Mouse (Mus musculus): ENCODE results near the gene Ate1. TPM values are rescaled to one million over a fixed set of nuclear protein-coding genes. Genes with fewer than 3 reads are reported as not detected.
"Not testable (repeated sequence)": the region's sequence is repeated elsewhere in the genome, so short reads cannot be mapped to it uniquely, and the experiment has no call there.

Ate1 gene
- polyA plus RNA-seq, 1 experiment, result 13.7 TPM

- TF ChIP-seq POLR2A (IDR thresholded peaks at IDR 0.05; ENCODE audit: borderline replicate concordance, control insufficient read depth, low read depth, low read length) (no peak), CTCF (IDR thresholded peaks at IDR 0.05; ENCODE audit: control insufficient read depth, insufficient read depth, low read length) (no peak)
- Histone ChIP-seq H3K27ac (ENCODE audit: control insufficient read depth, insufficient read depth, low read depth, low read length, poor library complexity) (no peak overlapping the region), H3K4me3 (replicated peaks; ENCODE audit: control insufficient read depth, low read depth, low read length) (no peak overlapping the region), H3K4me1 (ENCODE audit: control insufficient read depth, insufficient read depth, low read length) (no peaks in the 10 kb centered on the region)
- WGBS, result 88% methylated on average over 7 of the region's 7 CpGs
Observed at GRCm38 (mm10) chr7:130540176-130540575, 20.0 kb upstream of the Ate1 start.

GRCm38 (mm10) chr7:130537068-130537467, 16.9 kb upstream of the Ate1 start:
- WGBS, result 89% methylated on average over 4 of the region's 4 CpGs
- no peak overlapping the region for H3K4me3 ChIP-seq (replicated peaks; ENCODE audit: control insufficient read depth, low read depth, low read length)
- TF ChIP-seq POLR2A (IDR thresholded peaks at IDR 0.05; ENCODE audit: borderline replicate concordance, control insufficient read depth, low read depth, low read length) (no peak), CTCF (IDR thresholded peaks at IDR 0.05; ENCODE audit: control insufficient read depth, insufficient read depth, low read length) (no peak)
- H3K4me1 ChIP-seq (ENCODE audit: control insufficient read depth, insufficient read depth, low read length), result no peaks in the 10 kb centered on the region
- H3K27ac ChIP-seq (ENCODE audit: control insufficient read depth, insufficient read depth, low read depth, low read length, poor library complexity), result no peak overlapping the region

DNA sequence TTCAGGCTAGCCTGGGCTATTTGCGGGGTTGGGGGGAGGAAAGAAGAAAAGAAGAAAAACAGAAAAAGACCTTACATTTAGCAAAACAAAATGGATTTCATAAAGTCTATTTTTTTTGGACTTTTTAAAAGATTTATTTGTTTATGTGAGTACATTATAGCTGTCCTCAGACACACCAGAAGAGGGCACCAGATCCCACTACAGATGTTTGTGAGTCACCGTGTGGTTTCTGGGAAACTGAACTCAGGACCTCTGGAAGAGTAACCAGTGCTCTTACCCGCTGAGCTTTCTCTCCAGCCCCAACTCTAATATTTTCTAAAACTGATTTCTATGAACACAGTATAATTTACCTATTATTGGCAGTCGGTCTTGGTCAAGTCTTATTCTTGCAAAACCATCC, 15.0 kb upstream of the Ate1 start:
- no peak overlapping the region for H3K4me3 ChIP-seq (replicated peaks; ENCODE audit: control insufficient read depth, low read depth, low read length)

DNA sequence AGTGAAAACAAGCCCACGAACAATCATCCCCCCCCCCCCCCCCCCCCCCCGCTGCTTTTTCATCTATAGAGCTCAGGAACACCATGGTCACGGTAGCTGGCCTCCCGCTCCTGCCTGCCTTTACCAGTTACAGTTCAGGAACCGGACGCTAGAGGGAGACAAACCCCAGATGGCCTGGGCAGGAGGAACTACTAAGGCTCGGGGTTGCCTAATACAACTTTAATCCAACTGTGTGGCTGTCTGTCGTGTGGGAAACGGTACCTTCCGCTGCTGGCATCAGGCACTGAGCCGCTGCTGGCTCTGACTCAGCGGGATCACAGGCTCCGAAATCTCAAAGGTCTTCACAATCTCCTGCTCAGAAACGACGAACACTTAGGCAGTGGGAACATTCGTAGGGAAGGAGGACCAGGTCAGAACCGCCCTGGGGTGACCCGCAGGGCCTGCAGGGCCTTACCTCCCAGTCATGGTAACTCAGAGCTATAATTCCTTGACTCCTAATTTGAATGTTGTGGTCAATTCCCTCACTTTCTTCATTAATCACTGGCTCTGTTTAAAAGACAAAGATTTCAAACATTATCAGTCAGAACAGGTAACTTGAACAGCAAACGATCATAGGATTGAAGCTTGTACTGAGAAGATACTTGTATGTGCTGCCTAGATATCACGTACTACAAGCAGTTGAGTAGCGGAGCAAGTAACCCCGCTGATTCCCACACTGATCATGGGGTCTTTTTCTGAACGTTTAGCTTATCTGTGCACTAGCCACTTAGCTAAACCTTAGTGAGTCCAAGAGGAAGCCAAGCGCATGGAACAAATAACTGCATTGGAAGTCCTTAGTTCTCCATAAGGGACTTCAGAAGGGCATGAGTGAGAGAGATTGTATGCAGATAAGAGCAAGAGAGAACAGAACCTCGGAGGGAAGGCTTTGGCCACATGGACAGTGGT, 13.4 kb upstream of the Ate1 start:
- WGBS, result 27% methylated on average over 25 of the region's 25 CpGs
- no peaks in the 10 kb centered on the region for H3K4me1 ChIP-seq (ENCODE audit: control insufficient read depth, insufficient read depth, low read length)
- 0 out of 2 replicates have a peak overlapping the region, but pooled peaks have one; percentile 4 for H3K27ac ChIP-seq (ENCODE audit: control insufficient read depth, insufficient read depth, low read depth, low read length, poor library complexity)
- H3K4me3 ChIP-seq (replicated peaks; ENCODE audit: control insufficient read depth, low read depth, low read length), result no peak overlapping the region
- no peak for TF ChIP-seq POLR2A (IDR thresholded peaks at IDR 0.05; ENCODE audit: borderline replicate concordance, control insufficient read depth, low read depth, low read length)
- peak; percentile 96 for TF ChIP-seq CTCF (IDR thresholded peaks at IDR 0.05; ENCODE audit: control insufficient read depth, insufficient read depth, low read length)

More for the DNA sequence above, 15.0 kb upstream of the Ate1 start:
- Histone ChIP-seq H3K4me1 (ENCODE audit: control insufficient read depth, insufficient read depth, low read length) (no peaks in the 10 kb centered on the region), H3K27ac (ENCODE audit: control insufficient read depth, insufficient read depth, low read depth, low read length, poor library complexity) (no peak overlapping the region)
- 77% methylated on average over 4 of the region's 4 CpGs for WGBS
- no peak for TF ChIP-seq POLR2A (IDR thresholded peaks at IDR 0.05; ENCODE audit: borderline replicate concordance, control insufficient read depth, low read depth, low read length)
- no peak for TF ChIP-seq CTCF (IDR thresholded peaks at IDR 0.05; ENCODE audit: control insufficient read depth, insufficient read depth, low read length)

DNA sequence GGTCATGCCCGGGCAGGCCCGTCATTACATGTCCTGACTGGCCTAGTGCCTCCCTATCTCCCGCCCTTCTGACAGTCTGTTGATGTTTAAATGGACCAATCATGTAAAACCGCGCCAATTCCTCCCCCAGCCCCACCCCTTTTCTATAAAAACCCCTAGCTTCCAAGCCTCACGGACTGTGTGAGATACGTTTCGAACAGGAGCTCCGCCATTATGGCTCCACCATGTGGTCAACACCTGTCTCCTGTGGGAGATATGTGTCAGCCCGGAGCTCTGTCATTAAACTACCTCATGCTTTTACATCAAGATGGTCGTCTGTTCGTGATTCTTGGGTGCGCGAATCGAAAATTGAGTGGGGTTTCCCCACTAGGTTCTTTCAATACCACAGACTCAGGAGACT, 11.0 kb upstream of the Ate1 start:
- 94% methylated on average over 15 of the region's 15 CpGs for WGBS
- not testable (repeated sequence) for H3K4me3 ChIP-seq (replicated peaks; ENCODE audit: control insufficient read depth, low read depth, low read length); H3K27ac ChIP-seq (ENCODE audit: control insufficient read depth, insufficient read depth, low read depth, low read length, poor library complexity); H3K4me1 ChIP-seq (ENCODE audit: control insufficient read depth, insufficient read depth, low read length)

DNA sequence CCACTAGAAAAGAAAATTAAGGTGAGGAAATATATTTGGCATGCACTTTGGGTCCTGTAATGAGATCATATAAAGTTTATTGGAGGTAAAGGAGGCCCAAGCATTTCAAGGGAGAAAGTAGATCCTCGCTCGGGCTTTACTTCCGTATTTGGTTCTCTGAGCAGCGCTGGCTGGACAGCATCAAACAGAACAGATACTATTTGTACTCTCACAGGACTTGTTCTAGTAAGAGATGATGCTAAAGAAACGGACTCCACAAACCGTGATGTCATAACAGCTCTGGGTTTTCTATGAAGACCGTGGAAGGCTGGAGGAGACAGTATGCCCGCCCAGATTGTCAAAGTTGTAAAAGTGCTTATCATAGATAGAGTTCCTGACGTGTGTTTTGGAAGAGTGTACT, 7.1 kb upstream of the Ate1 start:
- WGBS, result 88% methylated on average over 9 of the region's 9 CpGs
- TF ChIP-seq POLR2A (IDR thresholded peaks at IDR 0.05; ENCODE audit: borderline replicate concordance, control insufficient read depth, low read depth, low read length) (no peak), CTCF (IDR thresholded peaks at IDR 0.05; ENCODE audit: control insufficient read depth, insufficient read depth, low read length) (no peak)
- H3K4me3 ChIP-seq (replicated peaks; ENCODE audit: control insufficient read depth, low read depth, low read length), result no peak overlapping the region

DNA sequence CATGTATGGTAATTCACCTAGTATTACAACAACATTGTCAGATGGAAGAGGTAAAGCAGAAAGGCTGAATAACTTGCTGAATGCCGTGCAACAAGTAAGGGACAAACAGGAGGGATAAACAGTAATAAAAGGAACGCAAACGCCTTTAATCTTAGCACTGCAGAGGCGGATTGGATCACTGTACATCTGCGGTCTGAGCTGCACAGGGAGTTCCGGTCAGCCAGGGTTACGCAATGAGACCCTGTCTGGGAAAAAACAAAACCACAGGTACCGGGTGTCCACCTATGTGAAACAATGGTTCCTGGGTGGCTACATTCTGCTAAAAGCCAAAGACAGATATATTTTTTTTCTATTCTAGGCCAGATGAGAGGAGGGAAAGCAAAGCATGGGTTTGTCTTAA, 3.3 kb upstream of the Ate1 start:
- Histone ChIP-seq H3K4me3 (replicated peaks; ENCODE audit: control insufficient read depth, low read depth, low read length) (no peak overlapping the region), H3K27ac (ENCODE audit: control insufficient read depth, insufficient read depth, low read depth, low read length, poor library complexity) (no peak overlapping the region), H3K4me1 (ENCODE audit: control insufficient read depth, insufficient read depth, low read length) (no peaks in the 10 kb centered on the region; the same call in 1 of the 2 replicates)
- TF ChIP-seq POLR2A (IDR thresholded peaks at IDR 0.05; ENCODE audit: borderline replicate concordance, control insufficient read depth, low read depth, low read length) (no peak), CTCF (IDR thresholded peaks at IDR 0.05; ENCODE audit: control insufficient read depth, insufficient read depth, low read length) (no peak)
- WGBS, result 54% methylated on average over 8 of the region's 8 CpGs

More for the DNA sequence above, 7.1 kb upstream of the Ate1 start:
- no peak overlapping the region for H3K27ac ChIP-seq (ENCODE audit: control insufficient read depth, insufficient read depth, low read depth, low read length, poor library complexity)
- no peaks in the 10 kb centered on the region; the same call in 1 of the 2 replicates for H3K4me1 ChIP-seq (ENCODE audit: control insufficient read depth, insufficient read depth, low read length)

DNA sequence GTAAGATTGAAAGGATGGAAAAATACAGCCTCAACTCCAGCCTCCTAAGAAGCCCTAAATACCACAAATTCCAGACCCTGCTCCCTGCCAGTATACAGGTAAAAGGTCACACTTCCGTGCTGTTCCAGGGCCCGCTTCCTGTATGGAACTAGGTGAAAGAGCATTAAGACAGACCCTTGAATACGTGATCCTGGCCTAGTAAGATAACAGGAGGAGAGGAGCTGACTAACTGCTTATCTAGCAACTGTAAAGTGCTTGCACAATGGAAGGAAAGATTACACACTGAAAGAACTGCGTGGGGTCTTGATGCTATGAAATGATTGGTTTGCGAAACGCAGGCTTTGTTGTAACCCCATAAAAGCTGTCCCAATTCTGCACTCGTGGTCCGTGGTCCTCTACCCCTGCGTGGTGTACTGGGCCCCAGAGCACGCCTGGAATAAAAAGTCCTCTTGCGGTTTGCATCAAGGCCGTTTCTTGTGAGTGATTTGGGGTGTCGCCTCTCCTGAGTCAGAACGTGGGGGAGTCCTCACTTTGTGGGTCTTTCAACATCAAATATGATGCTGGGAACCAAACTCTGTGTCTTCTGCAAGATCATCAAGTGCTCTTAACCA, 748 bp upstream of the Ate1 start:
- H3K27ac ChIP-seq (ENCODE audit: control insufficient read depth, insufficient read depth, low read depth, low read length, poor library complexity), result no peak overlapping the region
- H3K4me1 ChIP-seq (ENCODE audit: control insufficient read depth, insufficient read depth, low read length), result no peaks in the 10 kb centered on the region; the same call in 1 of the 2 replicates
- no peak overlapping the region for H3K4me3 ChIP-seq (replicated peaks; ENCODE audit: control insufficient read depth, low read depth, low read length)
- no peak for TF ChIP-seq POLR2A (IDR thresholded peaks at IDR 0.05; ENCODE audit: borderline replicate concordance, control insufficient read depth, low read depth, low read length)
- TF ChIP-seq CTCF (IDR thresholded peaks at IDR 0.05; ENCODE audit: control insufficient read depth, insufficient read depth, low read length), result no peak
- 51% methylated on average over 14 of the region's 14 CpGs for WGBS
